Mouse (Mus musculus): Measurements from ENCODE around the gene Ffar4.

DNA sequence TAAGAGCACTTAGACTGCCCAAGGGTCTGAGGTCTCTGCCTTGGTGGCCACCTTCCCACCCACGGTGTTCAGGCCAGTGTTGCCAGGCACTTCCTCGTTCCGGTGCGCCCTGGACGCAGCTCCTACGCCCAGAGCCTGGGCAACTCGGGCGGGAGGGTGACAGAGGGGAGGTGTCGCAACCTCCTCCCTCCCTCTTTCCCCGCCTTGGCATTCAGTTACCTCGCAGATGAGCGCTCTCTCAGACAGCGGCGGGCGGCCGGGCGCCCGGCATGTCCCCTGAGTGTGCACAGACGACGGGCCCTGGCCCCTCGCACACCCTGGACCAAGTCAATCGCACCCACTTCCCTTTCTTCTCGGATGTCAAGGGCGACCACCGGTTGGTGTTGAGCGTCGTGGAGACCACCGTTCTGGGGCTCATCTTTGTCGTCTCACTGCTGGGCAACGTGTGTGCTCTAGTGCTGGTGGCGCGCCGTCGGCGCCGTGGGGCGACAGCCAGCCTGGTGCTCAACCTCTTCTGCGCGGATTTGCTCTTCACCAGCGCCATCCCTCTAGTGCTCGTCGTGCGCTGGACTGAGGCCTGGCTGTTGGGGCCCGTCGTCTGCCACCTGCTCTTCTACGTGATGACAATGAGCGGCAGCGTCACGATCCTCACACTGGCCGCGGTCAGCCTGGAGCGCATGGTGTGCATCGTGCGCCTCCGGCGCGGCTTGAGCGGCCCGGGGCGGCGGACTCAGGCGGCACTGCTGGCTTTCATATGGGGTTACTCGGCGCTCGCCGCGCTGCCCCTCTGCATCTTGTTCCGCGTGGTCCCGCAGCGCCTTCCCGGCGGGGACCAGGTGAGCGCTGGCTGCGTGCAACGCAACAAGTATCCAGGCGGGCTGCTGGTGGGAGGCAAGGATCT is at the start of gene Ffar4:
- TF ChIP-seq GATA1 (IDR thresholded peaks at IDR 0.05; ENCODE audit: borderline replicate concordance, low read length) (no peak), CTCF (IDR thresholded peaks at IDR 0.05; ENCODE audit: low read depth, low read length) (no peak), TAL1 (conservative IDR thresholded peaks at IDR 0.05; ENCODE audit: low read depth, low read length) (no peak), POLR2AphosphoS5 (IDR thresholded peaks at IDR 0.05; ENCODE audit: insufficient replicate concordance, low read depth, low read length) (no peak), GATA2 (IDR thresholded peaks at IDR 0.05; ENCODE audit: borderline replicate concordance, low read depth, low read length) (no peak)

All from G1E (cell line).